Mouse (Mus musculus): ENCODE data around the gene Uxt. TPM values are rescaled to one million over a fixed set of nuclear protein-coding genes. Genes with fewer than 3 reads are reported as not detected.

The Uxt gene
- polyA plus RNA-seq, 1 experiment from 2014 or later, result 46.0 TPM

GRCm38 (mm10) chrX:20920844-20921364, 40.9 kb downstream of the Uxt start, which contains the start of gene Syn1:
TSS of gene Syn1 (minus strand) at chrX:20921004.
- peak within 1 kb of the TSS; percentile 71 for H3K4me2 ChIP-seq
- H3K4me1 ChIP-seq (replicated peaks), result no peaks in the 10 kb centered on the region
- H3K27ac ChIP-seq (ENCODE audit: poor library complexity, severe bottlenecking), result no peak within 1 kb of the TSS
- WGBS, result 9% methylated on average over 42 of the region's 44 CpGs
- peak; percentile 91 for ATAC-seq (ENCODE audit: insufficient number of reproducible peaks, low FRiP score)
- H3K4me3 ChIP-seq, result peak within 1 kb of the TSS; percentile 42
- H3K36me3 ChIP-seq, result peaks cover 2% of the 10 kb centered on the region; the same call in 1 of the 2 replicates
- H3K9ac ChIP-seq, result no peak within 1 kb of the TSS
- no peaks in the 10 kb centered on the region for H3K9me3 ChIP-seq (replicated peaks)
- H3K27me3 ChIP-seq (replicated peaks), result peaks cover 11% of the 10 kb centered on the region; the same call in 1 of the 2 replicates

GRCm38 (mm10) chrX:20920249-20920843, 41.5 kb downstream of the Uxt start:
- ATAC-seq (ENCODE audit: insufficient number of reproducible peaks, low FRiP score), result peak; percentile 11
- Histone ChIP-seq H3K4me2 (peak overlapping the region; percentile 71), H3K4me1 (replicated peaks) (no peaks in the 10 kb centered on the region), H3K4me3 (peak overlapping the region; percentile 42), H3K36me3 (no peaks in the 10 kb centered on the region; the same call in 1 of the 2 replicates), H3K9ac (no peak overlapping the region), H3K27me3 (replicated peaks) (peaks cover 11% of the 10 kb centered on the region; the same call in 1 of the 2 replicates), H3K9me3 (replicated peaks) (no peaks in the 10 kb centered on the region), H3K27ac (ENCODE audit: poor library complexity, severe bottlenecking) (no peak overlapping the region)
- 12% methylated on average over 49 of the region's 49 CpGs for WGBS

- Histone ChIP-seq H3K4me2 (no peak overlapping the region), H3K4me1 (replicated peaks) (no peaks in the 10 kb centered on the region), H3K27ac (ENCODE audit: poor library complexity, severe bottlenecking) (no peak overlapping the region), H3K9ac (no peak overlapping the region), H3K36me3 (no peaks in the 10 kb centered on the region), H3K4me3 (no peak overlapping the region), H3K27me3 (replicated peaks) (peaks cover 11% of the 10 kb centered on the region; the same call in 1 of the 2 replicates), H3K9me3 (replicated peaks) (no peaks in the 10 kb centered on the region; the same call in 1 of the 2 replicates)
- ATAC-seq (ENCODE audit: insufficient number of reproducible peaks, low FRiP score), result no peak
Measured at GRCm38 (mm10) chrX:20915075-20915474, 46.7 kb downstream of the Uxt start.

GRCm38 (mm10) chrX:20913726-20914125, 48.1 kb downstream of the Uxt start:
- Histone ChIP-seq H3K9me3 (replicated peaks) (no peaks in the 10 kb centered on the region; the same call in 1 of the 2 replicates), H3K27me3 (replicated peaks) (no peaks in the 10 kb centered on the region), H3K4me1 (replicated peaks) (no peaks in the 10 kb centered on the region), H3K36me3 (no peaks in the 10 kb centered on the region), H3K9ac (no peak overlapping the region), H3K27ac (ENCODE audit: poor library complexity, severe bottlenecking) (no peak overlapping the region), H3K4me2 (no peak overlapping the region), H3K4me3 (no peak overlapping the region)
- ATAC-seq (ENCODE audit: insufficient number of reproducible peaks, low FRiP score), result no peak
- WGBS, result 73% methylated on average over 6 of the region's 6 CpGs

DNA sequence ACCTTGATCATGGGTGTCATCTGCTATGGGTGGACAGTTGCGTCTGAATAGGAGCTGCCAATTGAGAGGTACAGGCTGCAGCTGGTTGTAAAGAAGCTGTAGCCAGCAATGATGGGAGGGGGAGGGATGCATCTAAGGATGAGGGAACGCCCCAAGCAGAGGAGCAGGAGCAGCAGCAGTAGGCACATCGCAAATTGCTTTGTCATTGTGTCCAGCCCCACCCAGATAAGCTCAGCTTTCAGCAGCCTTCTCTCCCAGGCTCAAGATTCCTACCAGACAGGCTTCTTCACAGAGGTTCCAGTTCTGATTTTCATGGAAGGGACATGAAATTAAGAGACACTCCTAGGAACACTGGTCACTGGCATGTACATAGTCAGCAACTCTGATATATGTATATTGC, 51.7 kb downstream of the Uxt start:
- Histone ChIP-seq H3K4me1 (replicated peaks) (no peaks in the 10 kb centered on the region), H3K27me3 (replicated peaks) (no peaks in the 10 kb centered on the region), H3K27ac (ENCODE audit: poor library complexity, severe bottlenecking) (no peak overlapping the region), H3K9ac (no peak overlapping the region), H3K4me3 (no peak overlapping the region), H3K36me3 (no peaks in the 10 kb centered on the region), H3K9me3 (replicated peaks) (no peaks in the 10 kb centered on the region; the same call in 1 of the 2 replicates), H3K4me2 (no peak overlapping the region)
- 33% methylated on average over 3 of the region's 3 CpGs for WGBS
- no peak for ATAC-seq (ENCODE audit: insufficient number of reproducible peaks, low FRiP score)

Other genes starting within 250 kb of the Uxt start
- 101 and 110 TPM in 2 replicates for gene Araf, start 164.2 kb downstream of the Uxt start, polyA plus RNA-seq (2016; fragmentation: Nextera tagmentation; extraction: Ambion mirVana)
- 31.3 and 32.5 TPM in 2 replicates for gene Timp1, start 91.9 kb downstream of the Uxt start, polyA plus RNA-seq (2016; fragmentation: Nextera tagmentation; extraction: Ambion mirVana)
- gene Syn1, start 41.0 kb downstream of the Uxt start, polyA plus RNA-seq (2016; fragmentation: Nextera tagmentation; extraction: Ambion mirVana), result 0.31 and 0.33 TPM in 2 replicates
- gene Cfp, start 30.5 kb downstream of the Uxt start, polyA plus RNA-seq (2016; fragmentation: Nextera tagmentation; extraction: Ambion mirVana), result 2.2 and 2.7 TPM in 2 replicates
- 13.0 and 14.6 TPM in 2 replicates for gene Elk1, start 11.4 kb downstream of the Uxt start, polyA plus RNA-seq (2016; fragmentation: Nextera tagmentation; extraction: Ambion mirVana)
- 4.1 and 4.4 TPM in 2 replicates for gene Zfp182, start 100.3 kb upstream of the Uxt start, polyA plus RNA-seq (2016; fragmentation: Nextera tagmentation; extraction: Ambion mirVana)
- not detected in 2 replicates for gene Spaca5, start 106.4 kb upstream of the Uxt start, polyA plus RNA-seq (2016; fragmentation: Nextera tagmentation; extraction: Ambion mirVana)
- 1.2 and 1.3 TPM in 2 replicates for gene Zfp300, start 127.5 kb upstream of the Uxt start, polyA plus RNA-seq (2016; fragmentation: Nextera tagmentation; extraction: Ambion mirVana)
- not detected in 2 replicates for gene Ssxa1, start 153.8 kb upstream of the Uxt start, polyA plus RNA-seq (2016; fragmentation: Nextera tagmentation; extraction: Ambion mirVana)
- not detected in 2 replicates for gene Gm21876, start 213.6 kb upstream of the Uxt start, polyA plus RNA-seq (2016; fragmentation: Nextera tagmentation; extraction: Ambion mirVana)

Measured in heart, embryonic 12.5 days (tissue).